Mouse (Mus musculus) T-helper 2 cell (primary cell): ENCODE measurements around the gene Pdia5.

ENCODE experiments used
- in situ Hi-C: fragments of 300-600 bp; cut with MboI, MseI; formaldehyde crosslinking; loops from one replicate; pipeline ENCODE4 v1.15.1; 2025; ENCODE audit warnings: high pct_unique_total_duplicates

The Pdia5 gene

DNA sequence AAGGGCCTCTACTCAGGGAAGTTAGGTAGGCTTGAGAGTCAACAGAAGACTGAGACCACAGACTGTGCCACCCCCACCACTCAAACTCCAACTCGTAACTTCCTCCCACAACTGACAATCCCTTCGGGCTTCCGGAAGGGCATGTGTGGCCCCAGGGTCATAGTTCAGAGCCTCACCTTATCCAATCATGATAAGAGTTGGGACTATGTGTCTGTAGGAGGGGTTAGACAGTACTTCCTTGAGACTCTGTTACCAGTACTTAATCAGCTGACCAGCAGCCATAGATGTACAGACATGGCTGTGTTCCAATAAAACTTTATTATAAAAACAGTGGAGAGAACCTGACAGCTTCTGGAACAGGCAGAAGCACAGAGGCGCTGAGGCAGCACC, 48.7 kb downstream of the Pdia5 start:
- in situ Hi-C loops: no loop called here

GRCm38 (mm10) chr16:35441346-35442025, 49.2 kb downstream of the Pdia5 start:
- in situ Hi-C loops: no loop called here

DNA sequence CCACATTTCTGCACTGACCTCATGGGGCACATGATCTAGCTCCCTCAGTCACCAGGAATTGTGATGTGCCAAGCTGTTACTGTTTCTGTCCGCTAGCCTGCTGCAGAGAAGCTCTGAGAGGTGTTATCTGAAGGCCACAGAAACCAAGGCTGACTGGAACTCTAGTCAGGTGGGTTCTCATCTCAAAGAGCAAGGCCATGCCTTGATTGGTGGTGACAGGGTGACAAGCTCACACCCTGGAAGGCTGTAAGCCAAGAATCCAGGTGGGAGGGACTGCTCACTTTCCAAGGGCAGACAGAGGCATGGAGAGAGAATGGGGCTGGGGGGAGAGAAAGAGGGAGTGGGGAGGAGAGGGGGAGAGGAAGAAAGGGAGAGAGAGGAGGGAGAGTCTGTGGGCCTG, 51.6 kb downstream of the Pdia5 start:
- in situ Hi-C loops: loop anchor here (10.0 kb wide), 1 partner anchor 934 kb away; no protein-coding TSS in a partner anchor

GRCm38 (mm10) chr16:35431608-35432007, 59.1 kb downstream of the Pdia5 start:
- in situ Hi-C loops: loop anchor here (10.0 kb wide), 1 partner anchor 927 kb away; no protein-coding TSS in a partner anchor

DNA sequence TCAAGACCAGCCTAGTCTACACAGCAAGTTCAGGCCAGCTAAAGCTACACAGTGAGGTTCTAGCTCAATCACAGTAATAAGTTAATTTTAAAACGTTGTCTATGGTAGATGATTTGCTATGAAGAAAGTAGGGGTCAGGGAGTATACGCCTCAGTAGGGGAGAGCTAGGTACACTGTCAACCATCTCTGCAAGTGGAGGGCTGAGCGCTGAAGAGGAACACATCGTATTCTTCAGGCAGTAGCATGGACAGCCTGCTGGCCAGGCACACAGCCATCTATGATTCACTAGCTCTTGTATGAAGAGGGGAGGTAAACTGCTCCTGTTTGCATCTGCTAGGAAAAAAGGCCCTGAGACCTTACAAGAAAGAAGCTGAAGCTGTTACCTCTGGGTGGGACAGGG, 65.7 kb downstream of the Pdia5 start:
- in situ Hi-C loops: loop anchor here (25.0 kb wide), 1 partner anchor 1063 kb away; no protein-coding TSS in a partner anchor

GRCm38 (mm10) chr16:35423250-35424139, 67.2 kb downstream of the Pdia5 start:
- in situ Hi-C loops: loop anchor here (25.0 kb wide), 1 partner anchor 1061 kb away; no protein-coding TSS in a partner anchor

DNA sequence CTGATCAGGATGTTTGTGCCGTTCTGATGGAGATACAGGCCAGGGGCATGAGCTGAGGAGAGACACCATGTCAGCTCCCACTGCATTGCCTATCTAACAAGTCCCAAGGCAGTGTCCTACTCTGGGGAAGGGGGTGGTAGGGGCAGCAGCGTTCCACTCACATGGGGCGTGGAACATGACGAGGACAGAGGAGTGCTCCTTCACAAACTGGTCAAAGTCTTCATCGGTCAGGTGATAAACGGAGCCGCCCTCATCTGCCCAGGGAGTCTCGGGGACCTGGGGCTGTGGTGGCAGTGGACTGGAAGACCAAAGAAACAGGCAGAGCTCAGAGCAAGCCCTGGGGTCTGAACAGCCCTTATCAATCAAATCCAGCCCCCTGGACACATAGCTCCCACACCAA, 68.0 kb downstream of the Pdia5 start:
- in situ Hi-C loops: loop anchor here (25.0 kb wide), 1 partner anchor 1060 kb away; no protein-coding TSS in a partner anchor

DNA sequence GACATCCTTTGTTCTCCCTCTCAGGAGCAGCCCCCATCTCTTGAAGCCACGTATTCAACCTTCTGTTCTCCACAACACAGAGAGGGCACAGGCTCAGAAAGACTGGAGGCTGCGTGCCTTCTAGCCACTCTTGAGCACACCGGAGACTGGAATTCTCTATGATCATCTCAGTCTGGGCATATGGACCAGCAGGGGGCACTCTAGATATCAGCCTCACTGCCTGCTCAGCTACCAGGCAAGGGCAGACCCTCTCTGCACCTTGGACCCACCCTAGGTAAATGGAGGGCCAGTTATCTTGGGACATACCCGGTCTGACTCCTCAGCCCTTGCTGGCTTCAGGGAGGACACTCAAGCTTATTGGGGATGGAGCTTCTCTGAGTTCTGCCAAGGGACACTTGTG, 68.5 kb downstream of the Pdia5 start:
- in situ Hi-C loops: loop anchor here (25.0 kb wide), 1 partner anchor 1060 kb away; no protein-coding TSS in a partner anchor

DNA sequence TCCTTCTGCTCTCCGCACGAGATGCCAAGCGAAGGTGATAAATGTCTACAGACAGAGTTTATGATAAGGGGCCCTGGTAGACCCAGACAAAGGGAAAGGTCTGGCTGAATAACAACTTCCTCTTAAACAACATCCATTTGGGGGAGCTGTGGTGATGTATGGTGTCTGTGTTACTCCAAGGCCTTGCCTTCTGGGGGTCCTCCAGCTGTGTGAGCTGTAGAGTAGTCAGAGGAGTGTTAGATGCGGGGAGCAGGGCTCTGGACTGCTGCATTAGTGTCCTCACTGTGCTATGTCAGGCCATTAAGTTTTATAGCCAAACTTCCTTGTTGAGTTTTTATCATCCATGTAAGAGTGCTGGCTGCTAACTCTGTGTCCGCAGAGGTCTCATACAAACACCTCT, 76.1 kb downstream of the Pdia5 start:
- in situ Hi-C loops: loop anchor here (25.0 kb wide), 1 partner anchor 1052 kb away; no protein-coding TSS in a partner anchor

- in situ Hi-C loops: loop anchor here (10.0 to 25.0 kb wide), 2 partner anchors 1044 to 1182 kb away; no protein-coding TSS in a partner anchor
These were observed 84.0 kb downstream of the Pdia5 start for GRCm38 (mm10) chr16:35406706-35407105.

DNA sequence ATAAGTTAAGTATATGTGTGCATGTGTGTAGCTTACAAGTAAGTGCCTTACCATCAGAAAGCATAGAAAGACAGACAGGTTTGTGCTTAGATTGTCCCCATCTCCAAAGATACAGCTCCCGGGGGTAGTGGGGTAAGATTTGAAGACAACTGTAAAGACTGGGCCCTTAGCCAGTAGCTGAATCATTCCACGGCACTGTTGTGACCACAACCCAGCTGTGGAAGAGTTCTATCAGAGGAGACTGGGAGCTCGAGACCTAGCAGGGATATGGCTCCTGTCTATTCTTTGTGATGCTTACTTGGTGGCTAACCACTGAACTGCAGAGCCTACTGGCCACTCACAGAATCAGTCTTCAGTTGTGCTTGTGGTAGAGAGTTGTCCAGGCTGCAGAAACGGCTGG, 84.5 kb downstream of the Pdia5 start:
- in situ Hi-C loops: loop anchor here (10.0 to 25.0 kb wide), 2 partner anchors 1044 to 1181 kb away; no protein-coding TSS in a partner anchor

DNA sequence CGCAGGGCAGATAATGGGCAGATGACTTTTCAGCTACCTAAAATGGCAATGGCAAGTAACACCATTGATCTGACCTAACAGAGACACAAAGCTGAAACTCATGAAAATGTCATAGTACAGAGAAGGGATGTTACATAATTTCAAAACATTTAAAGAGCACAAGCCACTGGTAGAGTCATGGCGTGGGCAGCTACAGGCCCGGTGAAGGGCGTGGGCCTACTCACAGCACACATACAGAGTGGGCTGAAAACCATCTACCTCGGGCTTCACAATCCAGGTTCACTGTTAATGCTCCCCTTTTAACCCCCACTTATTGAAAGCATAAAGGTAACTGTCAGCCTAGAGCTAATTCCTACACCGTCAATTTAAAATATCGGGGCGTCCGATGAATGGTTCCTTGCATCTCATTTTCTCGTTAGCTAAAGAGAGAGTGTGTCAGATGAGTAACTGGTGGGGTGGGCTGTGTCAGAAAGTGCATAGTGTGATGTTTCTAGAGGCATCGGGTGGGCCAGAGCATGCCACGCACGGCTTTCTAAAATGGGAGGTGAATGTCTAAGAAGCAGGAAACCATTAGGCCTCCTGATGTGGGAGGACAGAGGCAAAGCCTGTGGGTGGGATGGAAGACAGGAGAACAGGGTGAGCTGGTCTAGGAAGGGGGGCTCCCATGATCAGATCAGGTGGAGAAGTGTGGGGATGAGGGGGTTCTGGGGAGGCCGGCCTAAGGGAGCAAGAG, 85.2 kb downstream of the Pdia5 start:
- in situ Hi-C loops: loop anchor here (10.0 to 25.0 kb wide), 2 partner anchors 1043 to 1181 kb away; no protein-coding TSS in a partner anchor

GRCm38 (mm10) chr16:35404864-35405263, 85.8 kb downstream of the Pdia5 start:
- in situ Hi-C loops: loop anchor here (10.0 to 25.0 kb wide), 2 partner anchors 1043 to 1180 kb away; no protein-coding TSS in a partner anchor

GRCm38 (mm10) chr16:35403891-35404290, 86.8 kb downstream of the Pdia5 start:
- in situ Hi-C loops: loop anchor here (10.0 to 25.0 kb wide), 2 partner anchors 1042 to 1179 kb away; no protein-coding TSS in a partner anchor

- in situ Hi-C loops: loop anchor here (10.0 to 25.0 kb wide), 2 partner anchors 1041 to 1179 kb away; no protein-coding TSS in a partner anchor
These were observed 87.3 kb downstream of the Pdia5 start for GRCm38 (mm10) chr16:35403356-35403755.

DNA sequence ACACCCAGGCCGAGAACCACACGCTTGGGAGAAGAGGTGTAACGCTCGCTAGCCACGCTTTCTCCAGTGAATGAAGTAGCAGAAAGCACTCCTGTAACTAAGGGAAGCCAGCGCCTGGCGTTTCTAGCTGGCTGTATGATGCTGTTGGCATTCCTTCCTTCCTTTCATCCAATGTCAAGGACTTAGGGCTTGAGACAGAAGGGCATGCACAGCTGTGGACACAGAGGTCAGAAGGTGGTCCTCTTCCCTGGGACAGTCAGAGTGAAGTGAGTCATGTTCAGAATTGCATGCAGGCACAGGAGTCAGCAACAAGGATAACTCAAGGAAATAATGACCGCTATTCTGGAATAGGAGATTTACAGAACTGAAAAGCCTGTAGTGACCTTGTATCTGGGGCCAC, 97.9 kb downstream of the Pdia5 start:
- in situ Hi-C loops: no loop called here

- in situ Hi-C loops: no loop called here
These were observed 105.0 kb downstream of the Pdia5 start for GRCm38 (mm10) chr16:35385654-35386053.

DNA sequence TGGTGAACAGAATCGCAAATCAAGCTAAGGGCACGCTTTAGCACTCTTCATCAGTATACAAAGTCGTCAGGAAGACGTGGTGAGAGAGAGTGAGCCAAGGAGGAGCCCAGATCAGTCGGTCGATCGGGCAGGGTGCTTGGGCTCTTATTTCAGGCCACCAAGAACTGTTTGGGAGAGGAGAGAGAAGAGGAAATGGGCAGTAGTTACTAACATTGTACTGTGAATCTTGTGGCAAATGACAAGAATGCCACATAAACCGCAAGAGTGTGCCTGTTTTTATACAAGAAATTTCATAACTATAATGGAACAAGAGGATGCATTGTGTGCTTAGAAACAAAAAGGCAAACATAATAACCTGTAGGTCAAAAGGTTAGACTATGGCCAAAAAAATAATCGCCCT, 110.6 kb downstream of the Pdia5 start:
- in situ Hi-C loops: no loop called here

- in situ Hi-C loops: no loop called here
These were observed 111.3 kb downstream of the Pdia5 start for GRCm38 (mm10) chr16:35379344-35379743.

DNA sequence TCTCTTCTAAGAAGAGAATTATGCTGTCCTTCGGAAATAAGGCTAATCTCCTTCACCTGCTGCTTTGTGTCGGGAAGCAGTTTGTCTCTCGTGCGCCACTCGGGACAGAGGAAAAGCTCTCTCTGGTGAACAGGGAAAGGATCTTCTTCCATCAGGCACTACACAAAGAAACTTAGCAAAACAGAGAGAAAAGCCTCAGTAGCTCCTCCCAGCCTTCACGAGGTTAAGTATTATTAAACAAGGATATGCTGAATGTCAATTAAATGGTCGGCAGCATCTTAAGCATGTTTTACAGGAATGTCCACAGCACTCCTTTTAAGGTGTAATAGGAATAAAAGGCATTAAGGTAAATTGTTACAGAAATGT, 126.6 kb downstream of the Pdia5 start:
- in situ Hi-C loops: no loop called here
